Mouse (Mus musculus): ENCODE measurements around the gene Apbb2.

GRCm38 (mm10) chr5:66542521-66542920, 76.1 kb downstream of the Apbb2 start:
- no peak for TF ChIP-seq GATA1 (IDR thresholded peaks at IDR 0.05; ENCODE audit: borderline replicate concordance, low read length)
- no peak for TF ChIP-seq FLI1 (IDR thresholded peaks at IDR 0.05; ENCODE audit: low read length)
